In the genomic region with DNA sequence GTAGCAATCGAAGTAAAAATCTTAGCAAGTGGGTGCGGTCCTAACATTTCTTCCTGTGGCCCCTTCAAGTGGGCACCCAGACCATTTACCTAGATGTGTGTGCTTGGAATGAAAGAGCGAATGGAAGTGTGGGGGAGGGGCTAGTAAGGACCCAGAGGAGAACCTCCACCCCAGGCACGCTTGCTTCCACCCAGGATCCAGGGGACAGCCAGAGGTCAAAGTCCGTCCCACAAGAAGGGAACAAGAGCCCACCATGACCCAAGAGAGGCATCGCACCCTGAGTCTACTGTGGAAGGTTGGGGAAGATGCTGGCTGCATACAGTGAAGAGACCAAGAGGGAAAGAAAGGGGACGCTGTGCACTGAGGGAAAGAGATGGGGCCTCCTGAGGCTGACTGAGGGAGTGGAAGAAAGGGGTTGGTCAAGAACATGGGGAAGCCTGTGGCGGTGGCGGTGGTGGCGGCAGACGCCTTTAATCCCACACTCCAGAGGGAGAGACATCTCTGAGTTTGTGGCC, we compare ENCODE assay signal across 17 mouse cellular contexts. TPM values are rescaled to one million over a fixed set of nuclear protein-coding genes. Genes with fewer than 3 reads are reported as not detected.
DNase-seq lines count a peak whose midpoint lies in the region; ATAC-seq and TF ChIP-seq lines count a peak whose summit lies in the region.
"Had no signal": no experiment of that assay in that cellular context is flagged by ENCODE, and none has a peak within 500 bp of the region (broad histone marks: within the 10 kb centered on the region; RNA-seq: fewer than 3 reads in every experiment).

No protein-coding gene starts in this region.

- no peaks in the 10 kb centered on the region for H3K9me3 ChIP-seq in neural tube, embryonic 12.5 days
- no peaks in the 10 kb centered on the region for H3K9me3 ChIP-seq in hindbrain, embryonic 12.5 days (replicated peaks)
- no peaks in the 10 kb centered on the region for H3K9me3 ChIP-seq in midbrain, embryonic 11.5 days (ENCODE audit: control insufficient read depth, low read length)
- H3K9me3 ChIP-seq in stomach, postnatal 0 days (ENCODE audit: control insufficient read depth, low read length), result no peaks in the 10 kb centered on the region
- H3K9me3 ChIP-seq: heart, embryonic 15.5 days had no signal

- no peak for TF ChIP-seq EP300 in stomach, postnatal 0 days (optimal IDR thresholded peaks at IDR 0.05)

- no peak overlapping the region for H3K27ac ChIP-seq in neural tube, embryonic 12.5 days
- no peak overlapping the region for H3K27ac ChIP-seq in hindbrain, embryonic 12.5 days
- H3K27ac ChIP-seq in midbrain, embryonic 11.5 days (ENCODE audit: low read depth, low read length), result 0 out of 2 replicates have a peak overlapping the region, but pooled peaks have one; percentile 61
- no peak overlapping the region for H3K27ac ChIP-seq in layer of hippocampus, adult 2 months
- no peak overlapping the region for H3K27ac ChIP-seq in stomach, postnatal 0 days (replicated peaks)
- H3K27ac ChIP-seq: gastrocnemius, adult 2 months; heart, embryonic 15.5 days had no signal

- TF ChIP-seq CTCF in layer of hippocampus, adult 2 months (conservative IDR thresholded peaks at IDR 0.05), result no peak
- no peak for TF ChIP-seq CTCF in stomach, postnatal 0 days (IDR thresholded peaks at IDR 0.05; ENCODE audit: low read depth)

- no peak overlapping the region for H3K4me3 ChIP-seq in neural tube, embryonic 12.5 days
- H3K4me3 ChIP-seq in hindbrain, embryonic 12.5 days, result no peak overlapping the region
- no peak overlapping the region for H3K4me3 ChIP-seq in midbrain, embryonic 11.5 days (ENCODE audit: low read depth, low read length)
- H3K4me3 ChIP-seq in layer of hippocampus, adult 2 months, result no peak overlapping the region
- no peak overlapping the region for H3K4me3 ChIP-seq in stomach, postnatal 0 days (ENCODE audit: low read depth, low read length)
- H3K4me3 ChIP-seq: heart, embryonic 15.5 days had no signal

- no peak overlapping the region for H3K9ac ChIP-seq in neural tube, embryonic 12.5 days
- no peak overlapping the region for H3K9ac ChIP-seq in hindbrain, embryonic 12.5 days
- H3K9ac ChIP-seq in midbrain, embryonic 11.5 days (ENCODE audit: low read length), result peak overlapping the region; percentile 52
- no peak overlapping the region for H3K9ac ChIP-seq in stomach, postnatal 0 days (ENCODE audit: low read length)
- H3K9ac ChIP-seq: heart, embryonic 15.5 days had no signal

- H3K4me1 ChIP-seq in neural tube, embryonic 12.5 days, result peaks cover 16% of the 10 kb centered on the region
- peaks cover 16% of the 10 kb centered on the region for H3K4me1 ChIP-seq in hindbrain, embryonic 12.5 days
- H3K4me1 ChIP-seq in midbrain, embryonic 11.5 days (ENCODE audit: control insufficient read depth, insufficient read depth, low read length), result peaks cover 18% of the 10 kb centered on the region
- H3K4me1 ChIP-seq in stomach, postnatal 0 days (replicated peaks; ENCODE audit: control insufficient read depth, insufficient read depth), result no peaks in the 10 kb centered on the region

- no peak for DNase-seq in neural tube, embryonic 10.5 days (ENCODE audit: extremely low spot score, low spot score)
- DNase-seq in midbrain, embryonic 11.5 days (ENCODE audit: low spot score, missing footprints), result peak; percentile 90
- DNase-seq in layer of hippocampus, adult 2 months (ENCODE audit: low spot score in 2 of 2), result no peak
- DNase-seq in stomach, postnatal 0 days (ENCODE audit: low spot score), result no peak
- DNase-seq in ovary, postnatal 10 days (ENCODE audit: low spot score), result no peak
- DNase-seq: cerebellum, adult 9-11 months; kidney, postnatal 14 days; liver; lung, adult 2 months; lung, postnatal 36 days; thymus, postnatal 36 days had no signal

- WGBS in neural tube, embryonic 12.5 days, result 66% methylated on average over 11 of the region's 11 CpGs
- 68% methylated on average over 11 of the region's 11 CpGs for WGBS in hindbrain, embryonic 12.5 days
- WGBS in midbrain, embryonic 11.5 days, result 57% methylated on average over 11 of the region's 11 CpGs
- 83% methylated on average over 11 of the region's 11 CpGs for WGBS in stomach, postnatal 0 days

- no peaks in the 10 kb centered on the region for H3K36me3 ChIP-seq in neural tube, embryonic 12.5 days
- H3K36me3 ChIP-seq in hindbrain, embryonic 12.5 days, result no peaks in the 10 kb centered on the region
- no peaks in the 10 kb centered on the region for H3K36me3 ChIP-seq in midbrain, embryonic 11.5 days (ENCODE audit: control insufficient read depth, insufficient read depth, low read length)
- H3K36me3 ChIP-seq in stomach, postnatal 0 days (ENCODE audit: control insufficient read depth, insufficient read depth, low read length), result no peaks in the 10 kb centered on the region
- H3K36me3 ChIP-seq: G1E; heart, embryonic 15.5 days had no signal

- peak overlapping the region; percentile 51 for H3K4me2 ChIP-seq in neural tube, embryonic 12.5 days (replicated peaks)
- peak overlapping the region; percentile 52 for H3K4me2 ChIP-seq in hindbrain, embryonic 12.5 days (replicated peaks)
- peak overlapping the region; percentile 39; the same call in 1 of the 2 replicates for H3K4me2 ChIP-seq in midbrain, embryonic 11.5 days
- H3K4me2 ChIP-seq in stomach, postnatal 0 days (replicated peaks; ENCODE audit: low read depth), result no peak overlapping the region

- ATAC-seq in neural tube, embryonic 12.5 days (ENCODE audit: low FRiP score, low read depth), result no peak
- ATAC-seq in hindbrain, embryonic 12.5 days (ENCODE audit: low FRiP score), result no peak
- peak; percentile 66; the same call in 1 of the 2 replicates for ATAC-seq in midbrain, embryonic 11.5 days (ENCODE audit: low FRiP score)
- no peak for ATAC-seq in stomach, postnatal 0 days (ENCODE audit: low FRiP score, low TSS enrichment)

- H3K27me3 ChIP-seq in neural tube, embryonic 12.5 days (replicated peaks), result 0 out of 2 replicates have a peak, but pooled peaks cover 4% of the 10 kb centered on the region
- peaks cover 23% of the 10 kb centered on the region for H3K27me3 ChIP-seq in hindbrain, embryonic 12.5 days
- peaks cover 3% of the 10 kb centered on the region for H3K27me3 ChIP-seq in midbrain, embryonic 11.5 days (ENCODE audit: control insufficient read depth, insufficient read depth, low read length)
- H3K27me3 ChIP-seq in stomach, postnatal 0 days (ENCODE audit: control insufficient read depth, insufficient read depth, low read length), result no peaks in the 10 kb centered on the region
- H3K27me3 ChIP-seq: heart, embryonic 15.5 days had no signal

RNA-seq across cellular contexts. Expression of gene Kank1, which starts 28.1 kb away (rescaled TPM):
- polyA plus RNA-seq in neural tube, embryonic 12.5 days (2016; fragmentation: Nextera tagmentation; extraction: Ambion mirVana), result 12.7 and 13.5 TPM in 2 replicates
- 20.2 and 20.4 TPM in 2 replicates for polyA plus RNA-seq in hindbrain, embryonic 12.5 days (2016; fragmentation: Nextera tagmentation; extraction: Ambion mirVana)
- polyA plus RNA-seq in midbrain, embryonic 11.5 days (2014; fragmentation: Nextera tagmentation; extraction: Ambion mirVana), result 12.9 and 13.3 TPM in 2 replicates
- total RNA-seq in layer of hippocampus, adult 2 months (2021), result 10 to 100 TPM; 18.5 to 20.1 TPM
- 24.5 and 27.4 TPM in 2 replicates for polyA plus RNA-seq in stomach, postnatal 0 days (2015; fragmentation: Nextera tagmentation; extraction: Ambion mirVana)
- total RNA-seq: granulocyte monocyte progenitor cell, adult 5-6 weeks had no signal
- polyA plus RNA-seq: G1E had no signal
